8 mouse cellular contexts compared by ENCODE assay signal in genomic region chr1:64617715-64617984, GRCm38 (mm10). TPM values are rescaled to one million over a fixed set of nuclear protein-coding genes. Genes with fewer than 3 reads are reported as not detected.
DNase-seq lines count a peak whose midpoint lies in the region; ATAC-seq and TF ChIP-seq lines count a peak whose summit lies in the region.

No protein-coding gene starts in this region.

- under 1% methylated on average over 15 of the region's 15 CpGs for WGBS in heart, embryonic 15.5 days
- 1% methylated on average over 15 of the region's 15 CpGs for WGBS in liver, embryonic 15.5 days (ENCODE audit: insufficient replicate concordance)
- under 1% methylated on average over 15 of the region's 15 CpGs for WGBS in neural tube, embryonic 13.5 days

- TF ChIP-seq CTCF in testis, adult 2 months (IDR thresholded peaks at IDR 0.05; ENCODE audit: control insufficient read depth, insufficient read depth, insufficient replicate concordance, low read depth, low read length) = peak; percentile 89

- H3K27ac ChIP-seq in brown adipose tissue, adult 24 weeks (replicated peaks; ENCODE audit: low read depth, low read length) = peak overlapping the region; percentile 91
- peak overlapping the region; percentile 99 for H3K27ac ChIP-seq in heart, embryonic 15.5 days
- H3K27ac ChIP-seq in liver, embryonic 15.5 days (replicated peaks) = peak overlapping the region; percentile 94
- peak overlapping the region; percentile 98 for H3K27ac ChIP-seq in neural tube, embryonic 13.5 days (replicated peaks)
- peak overlapping the region; percentile 82 for H3K27ac ChIP-seq in testis, adult 2 months (ENCODE audit: control insufficient read depth, insufficient read depth, low read depth, low read length)

- peak overlapping the region; percentile 93 for H3K4me2 ChIP-seq in heart, embryonic 15.5 days
- H3K4me2 ChIP-seq in liver, embryonic 15.5 days = peak overlapping the region; percentile 98
- peak overlapping the region; percentile 73 for H3K4me2 ChIP-seq in neural tube, embryonic 13.5 days

- H3K36me3 ChIP-seq in heart, embryonic 15.5 days = no peaks in the 10 kb centered on the region
- no peaks in the 10 kb centered on the region; the same call in 1 of the 2 replicates for H3K36me3 ChIP-seq in liver, embryonic 15.5 days (replicated peaks)
- peaks cover 9% of the 10 kb centered on the region; the same call in 1 of the 2 replicates for H3K36me3 ChIP-seq in neural tube, embryonic 13.5 days
- H3K36me3 ChIP-seq in testis, adult 2 months (ENCODE audit: control insufficient read depth, insufficient read depth, low read length) = no peaks in the 10 kb centered on the region

- no peaks in the 10 kb centered on the region for H3K27me3 ChIP-seq in heart, embryonic 15.5 days
- H3K27me3 ChIP-seq in liver, embryonic 15.5 days = no peaks in the 10 kb centered on the region
- H3K27me3 ChIP-seq in neural tube, embryonic 13.5 days = no peaks in the 10 kb centered on the region
- H3K27me3 ChIP-seq in testis, adult 2 months (ENCODE audit: control insufficient read depth, insufficient read depth, low read length) = no peaks in the 10 kb centered on the region

- peak overlapping the region; percentile 84 for H3K4me3 ChIP-seq in brown adipose tissue, adult 24 weeks (ENCODE audit: insufficient read depth, low read depth, low read length)
- H3K4me3 ChIP-seq in heart, embryonic 15.5 days = peak overlapping the region; percentile 91
- peak overlapping the region; percentile 91 for H3K4me3 ChIP-seq in liver, embryonic 15.5 days (replicated peaks)
- H3K4me3 ChIP-seq in neural tube, embryonic 13.5 days = peak overlapping the region; percentile 85
- H3K4me3 ChIP-seq in testis, adult 2 months (ENCODE audit: control insufficient read depth, low read depth, low read length) = peak overlapping the region; percentile 93

- H3K9ac ChIP-seq in heart, embryonic 15.5 days = peak overlapping the region; percentile 85
- peak overlapping the region; percentile 87 for H3K9ac ChIP-seq in liver, embryonic 15.5 days
- H3K9ac ChIP-seq in neural tube, embryonic 13.5 days = peak overlapping the region; percentile 96

- ATAC-seq in CD4-positive, CD25-positive, alpha-beta regulatory T cell, adult 4 months = peak; percentile 42
- peak; percentile 76 for ATAC-seq in erythroid progenitor cell, adult 5-6 weeks (replicated peaks; ENCODE audit: low FRiP score, poor library complexity, severe bottlenecking)
- peak; percentile 83 for ATAC-seq in heart, embryonic 15.5 days (replicated peaks; ENCODE audit: insufficient number of reproducible peaks, insufficient read depth, low FRiP score, low read depth)
- ATAC-seq in liver, embryonic 15.5 days (ENCODE audit: insufficient read depth) = peak; percentile 79
- ATAC-seq in neural tube, embryonic 13.5 days (ENCODE audit: low read depth) = peak; percentile 86

- peaks cover 2% of the 10 kb centered on the region for H3K4me1 ChIP-seq in brown adipose tissue, adult 24 weeks (ENCODE audit: control insufficient read depth, insufficient read depth, insufficient read length, low read length)
- peaks cover 25% of the 10 kb centered on the region for H3K4me1 ChIP-seq in heart, embryonic 15.5 days (replicated peaks)
- peaks cover 22% of the 10 kb centered on the region for H3K4me1 ChIP-seq in liver, embryonic 15.5 days (replicated peaks)
- peaks cover 24% of the 10 kb centered on the region for H3K4me1 ChIP-seq in neural tube, embryonic 13.5 days (replicated peaks)
- peaks cover 4% of the 10 kb centered on the region; the same call in 1 of the 2 replicates for H3K4me1 ChIP-seq in testis, adult 2 months (ENCODE audit: control insufficient read depth, insufficient read depth, low read length)

- DNase-seq in kidney, postnatal 25 days = peak; percentile 86 to 88

- H3K9me3 ChIP-seq in heart, embryonic 15.5 days (replicated peaks) = no peaks in the 10 kb centered on the region
- H3K9me3 ChIP-seq in liver, embryonic 15.5 days (replicated peaks) = no peaks in the 10 kb centered on the region
- H3K9me3 ChIP-seq in neural tube, embryonic 13.5 days = no peaks in the 10 kb centered on the region

- no peak for TF ChIP-seq POLR2A in testis, adult 2 months (IDR thresholded peaks at IDR 0.05; ENCODE audit: control insufficient read depth, low read depth, low read length)

RNA-seq across cellular contexts. Expression of gene Mettl21a, which starts 0.6 kb away (rescaled TPM):
- polyA plus RNA-seq in CD4-positive, CD25-positive, alpha-beta regulatory T cell, adult 4 months (2017; shearing (Covaris generic)) = 10 to 100 TPM; 27.2 to 31.9 TPM
- 4.2 and 4.5 TPM in 2 replicates for polyA plus RNA-seq in brown adipose tissue, adult 24 weeks (2012; ENCODE audit: insufficient read depth, insufficient read length, missing spikeins)
- 2.1 and 2.9 TPM in 2 replicates for total RNA-seq in erythroid progenitor cell, adult 5-6 weeks (2015; ENCODE audit: low replicate concordance)
- total RNA-seq in erythroid progenitor cell, adult 5-6 weeks (2017; ENCODE audit: low replicate concordance) = 4.9 and 5.8 TPM in 2 replicates
- 13.4 and 13.9 TPM in 2 replicates for polyA plus RNA-seq in heart, embryonic 15.5 days (2015; fragmentation: Nextera tagmentation; extraction: Ambion mirVana)
- polyA plus RNA-seq in liver, embryonic 15.5 days (2015; fragmentation: Nextera tagmentation; extraction: Ambion mirVana) = 6.4 and 6.6 TPM in 2 replicates
- polyA plus RNA-seq in neural tube, embryonic 13.5 days (2015; fragmentation: Nextera tagmentation; extraction: Ambion mirVana) = 15.6 and 20.4 TPM in 2 replicates
- polyA plus RNA-seq in testis, adult 2 months (2012; rRNA removed) = 3.1 and 4.4 TPM in 2 replicates

Comparison
In these comparisons a context has a peak if more than half of its experiments do, and no peak if none do; other contexts are left out.
1. Peak in every context shown above with its lines: DNase-seq, ATAC-seq, H3K4me3 ChIP-seq and H3K27ac ChIP-seq.